Mouse (Mus musculus) embryonic fibroblast, embryonic 13.5 days (primary cell): ENCODE data around the gene Wnt2b.

Source experiments
- CTCF ChIP-seq: IDR thresholded peaks from 2 replicates; pipeline ENCODE4 v1.5.1; 2011; ENCODE audit warnings: mild to moderate bottlenecking, control low read depth, low read length, moderate library complexity, borderline replicate concordance; ENCODE audit not compliant: insufficient read depth
- POLR2A ChIP-seq: IDR thresholded peaks from 2 replicates; pipeline ENCODE4 v1.6.1; 2011; ENCODE audit warnings: low read depth, mild to moderate bottlenecking, control low read depth, low read length, moderate library complexity

- TF ChIP-seq POLR2A (no peak), CTCF (no peak)
Observed at GRCm38 (mm10) chr3:104906007-104906406, 55.7 kb downstream of the Wnt2b start.
